Mouse (Mus musculus) heart, embryonic 11.5 days (tissue): ENCODE measurements at regions not wholly inside any gene's neighbourhood (a gene's known extent, or its start where the extent isn't known, plus 50 kb on each side); places are given as distances from the start of the nearest gene placed in this dataset.

Experiments used
- ATAC-seq: fragments of 200-750 bp; cut with Nextera tagmentation; replicated peaks from 2 replicates; pipeline ENCODE4 v1.8.0; 2017; ENCODE audit warnings: moderate library complexity; ENCODE audit not compliant: insufficient number of reproducible peaks, low FRiP score, low TSS enrichment
- H3K27ac ChIP-seq: fragments of 300-500 bp; sonication (generic); 2 replicates; pipeline ENCODE4 v1.5.1; 2014; ENCODE audit warnings: mild to moderate bottlenecking, low read depth, low read length
- H3K27me3 ChIP-seq: fragments of 300-500 bp; sonication (generic); 2 replicates; pipeline ENCODE4 v1.6.1; 2014; ENCODE audit warnings: mild to moderate bottlenecking, low read length, mixed read lengths; ENCODE audit not compliant: control insufficient read depth, insufficient read depth
- H3K36me3 ChIP-seq: fragments of 300-500 bp; sonication (generic); 2 replicates; pipeline ENCODE4 v1.6.1; 2014; ENCODE audit warnings: mild to moderate bottlenecking, low read length, moderate library complexity, mixed read lengths; ENCODE audit not compliant: control insufficient read depth, insufficient read depth
- H3K4me1 ChIP-seq: fragments of 300-500 bp; sonication (generic); 2 replicates; pipeline ENCODE4 v1.6.1; 2014; ENCODE audit warnings: low read length; ENCODE audit not compliant: control insufficient read depth, insufficient read depth
- H3K4me2 ChIP-seq: fragments of 300-500 bp; sonication (generic); 2 replicates; pipeline ENCODE4 v1.6.1; 2014; ENCODE audit warnings: mild to moderate bottlenecking, moderate library complexity
- H3K4me3 ChIP-seq: fragments of 300-500 bp; sonication (generic); 2 replicates; pipeline ENCODE4 v1.5.1; 2014; ENCODE audit warnings: low read depth, low read length
- H3K9ac ChIP-seq: fragments of 300-500 bp; sonication (generic); 2 replicates; pipeline ENCODE4 v1.6.1; 2014; ENCODE audit warnings: mild to moderate bottlenecking, low read depth, low read length, moderate library complexity
- H3K9me3 ChIP-seq: fragments of 300-500 bp; sonication (generic); replicated peaks from 2 replicates; pipeline ENCODE4 v1.6.1; 2016; ENCODE audit warnings: low read length; ENCODE audit not compliant: control insufficient read depth
- WGBS: fragments of 180-500 bp; shearing (Covaris S2); extraction: QIAGEN DNeasy Blood & Tissue Kit; methylation state at CpG from one replicate; pipeline ENCODE4 v1.1.7; 2014; ENCODE audit not compliant: insufficient replicate concordance; 5-methylcytosine and 5-hydroxymethylcytosine counted together

- Histone ChIP-seq H3K36me3 (no peaks in the 10 kb centered on the region), H3K4me3 (no peak overlapping the region), H3K27me3 (no peaks in the 10 kb centered on the region), H3K4me1 (no peaks in the 10 kb centered on the region), H3K9ac (no peak overlapping the region), H3K4me2 (no peak overlapping the region), H3K27ac (no peak overlapping the region), H3K9me3 (no peaks in the 10 kb centered on the region)
- WGBS: 86% methylated on average over 8 of the region's 8 CpGs
- ATAC-seq: no peak
Measured at GRCm38 (mm10) chr9:61555173-61555572, 183.0 kb downstream of the Tle3 start.

GRCm38 (mm10) chr9:61554611-61555010 is 182.4 kb downstream of the Tle3 start:
- Histone ChIP-seq H3K4me1 (no peaks in the 10 kb centered on the region), H3K4me3 (no peak overlapping the region), H3K36me3 (no peaks in the 10 kb centered on the region), H3K9me3 (no peaks in the 10 kb centered on the region), H3K27me3 (no peaks in the 10 kb centered on the region), H3K27ac (no peak overlapping the region), H3K9ac (no peak overlapping the region), H3K4me2 (no peak overlapping the region)
- 66% methylated on average over 7 of the region's 7 CpGs for WGBS
- ATAC-seq: no peak

GRCm38 (mm10) chr9:61553626-61554025 is 181.5 kb downstream of the Tle3 start:
- no peaks in the 10 kb centered on the region for H3K4me1 ChIP-seq
- no peak for ATAC-seq
- no peak overlapping the region for H3K4me3 ChIP-seq

GRCm38 (mm10) chr9:61551361-61551760 is 179.2 kb downstream of the Tle3 start:
- H3K4me2 ChIP-seq: no peak overlapping the region
- H3K9ac ChIP-seq: no peak overlapping the region
- H3K4me1 ChIP-seq: no peaks in the 10 kb centered on the region
- H3K4me3 ChIP-seq: no peak overlapping the region
- no peaks in the 10 kb centered on the region for H3K27me3 ChIP-seq
- H3K27ac ChIP-seq: no peak overlapping the region
- H3K9me3 ChIP-seq: no peaks in the 10 kb centered on the region
- WGBS: 48% methylated on average over 9 of the region's 9 CpGs
- H3K36me3 ChIP-seq: no peaks in the 10 kb centered on the region
- no peak for ATAC-seq

More at GRCm38 (mm10) chr9:61553626-61554025, 181.5 kb downstream of the Tle3 start:
- H3K36me3 ChIP-seq: no peaks in the 10 kb centered on the region
- no peak overlapping the region for H3K9ac ChIP-seq
- no peaks in the 10 kb centered on the region for H3K9me3 ChIP-seq
- no peak overlapping the region for H3K27ac ChIP-seq
- no peaks in the 10 kb centered on the region for H3K27me3 ChIP-seq
- 83% methylated on average over 5 of the region's 5 CpGs for WGBS
- H3K4me2 ChIP-seq: no peak overlapping the region

- no peaks in the 10 kb centered on the region for H3K9me3 ChIP-seq
- no peak overlapping the region for H3K27ac ChIP-seq
- no peak overlapping the region for H3K4me2 ChIP-seq
- no peaks in the 10 kb centered on the region for H3K4me1 ChIP-seq
- ATAC-seq: no peak
- H3K27me3 ChIP-seq: no peaks in the 10 kb centered on the region
- no peak overlapping the region for H3K9ac ChIP-seq
- 76% methylated on average over 3 of the region's 3 CpGs for WGBS
- no peak overlapping the region for H3K4me3 ChIP-seq
- no peaks in the 10 kb centered on the region for H3K36me3 ChIP-seq
Measured at GRCm38 (mm10) chr9:61550326-61550725, 178.2 kb downstream of the Tle3 start.

GRCm38 (mm10) chr9:61549692-61550241 is 177.6 kb downstream of the Tle3 start:
- no peak for ATAC-seq
- H3K9me3 ChIP-seq: no peaks in the 10 kb centered on the region
- H3K9ac ChIP-seq: no peak overlapping the region
- H3K27ac ChIP-seq: no peak overlapping the region
- H3K27me3 ChIP-seq: no peaks in the 10 kb centered on the region
- 42% methylated on average over 5 of the region's 5 CpGs for WGBS
- no peak overlapping the region for H3K4me2 ChIP-seq
- H3K36me3 ChIP-seq: no peaks in the 10 kb centered on the region
- H3K4me3 ChIP-seq: no peak overlapping the region
- no peaks in the 10 kb centered on the region for H3K4me1 ChIP-seq

- no peak overlapping the region for H3K9ac ChIP-seq
- 0 out of 2 replicates have a peak, but pooled peaks cover 3% of the 10 kb centered on the region for H3K4me1 ChIP-seq
- no peak for ATAC-seq
- H3K4me3 ChIP-seq: no peak overlapping the region
- H3K27me3 ChIP-seq: no peaks in the 10 kb centered on the region; the same call in 1 of the 2 replicates
- no peaks in the 10 kb centered on the region for H3K36me3 ChIP-seq
- H3K27ac ChIP-seq: no peak overlapping the region
- H3K9me3 ChIP-seq: no peaks in the 10 kb centered on the region
- H3K4me2 ChIP-seq: peak overlapping the region; percentile 37
- WGBS: 16% methylated on average over 19 of the region's 22 CpGs
Measured at GRCm38 (mm10) chr9:61537316-61538189, 165.4 kb downstream of the Tle3 start.

GRCm38 (mm10) chr9:61533237-61533636 is 161.1 kb downstream of the Tle3 start:
- Histone ChIP-seq H3K9ac (no peak overlapping the region), H3K27me3 (no peaks in the 10 kb centered on the region; the same call in 1 of the 2 replicates), H3K4me2 (no peak overlapping the region), H3K9me3 (no peaks in the 10 kb centered on the region), H3K4me3 (no peak overlapping the region), H3K36me3 (no peaks in the 10 kb centered on the region), H3K27ac (no peak overlapping the region), H3K4me1 (0 out of 2 replicates have a peak, but pooled peaks cover 3% of the 10 kb centered on the region)
- ATAC-seq: no peak
- 68% methylated on average over 9 of the region's 9 CpGs for WGBS
